Mouse (Mus musculus): ENCODE data around the gene Slc27a5. TPM values are rescaled to one million over a fixed set of nuclear protein-coding genes. Genes with fewer than 3 reads are reported as not detected.

Slc27a5 gene
- total RNA-seq, 2 experiments from 2014 or later, result not detected

DNA sequence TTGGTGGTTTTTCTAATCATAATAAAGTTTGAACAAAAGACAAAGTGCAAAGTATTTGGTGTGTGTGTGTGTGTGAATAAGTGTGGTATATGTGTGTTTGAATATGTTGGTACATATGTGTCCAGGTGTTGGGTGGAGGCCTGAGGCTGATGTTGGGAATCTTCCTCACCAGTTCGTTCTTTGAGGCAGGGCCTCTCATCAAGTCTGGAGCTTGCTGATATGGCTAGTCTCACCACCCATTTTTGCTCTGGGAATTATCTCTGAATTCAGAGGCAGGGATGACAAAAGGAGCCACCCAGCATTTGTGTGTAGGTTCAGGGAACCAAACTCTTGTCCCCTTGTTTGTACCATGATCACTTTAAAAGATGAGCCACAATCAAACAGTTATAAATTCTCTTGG, 12.3 kb downstream of the Slc27a5 start:
- DNase-seq, result no peak

DNA sequence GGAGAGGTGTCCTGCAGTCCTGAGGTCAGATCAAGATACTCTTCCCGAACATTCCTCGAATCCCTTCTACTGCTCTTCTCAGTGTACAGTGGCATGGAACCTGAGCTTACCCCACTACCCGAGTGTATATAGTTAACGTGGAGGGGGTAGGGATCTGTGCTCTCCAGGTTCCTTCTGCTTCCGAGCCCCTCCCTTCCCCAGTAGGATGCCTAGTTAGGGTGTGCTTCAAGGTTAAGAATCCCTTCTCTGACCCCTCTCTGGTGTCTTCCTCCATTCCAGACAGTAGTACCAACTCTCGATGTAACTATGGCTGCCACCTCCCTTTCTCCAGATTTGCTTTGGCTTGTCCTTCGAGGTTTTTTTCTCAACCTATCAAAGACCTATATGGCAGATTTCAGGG, 17.7 kb downstream of the Slc27a5 start:
- DNase-seq, result no peak

DNA sequence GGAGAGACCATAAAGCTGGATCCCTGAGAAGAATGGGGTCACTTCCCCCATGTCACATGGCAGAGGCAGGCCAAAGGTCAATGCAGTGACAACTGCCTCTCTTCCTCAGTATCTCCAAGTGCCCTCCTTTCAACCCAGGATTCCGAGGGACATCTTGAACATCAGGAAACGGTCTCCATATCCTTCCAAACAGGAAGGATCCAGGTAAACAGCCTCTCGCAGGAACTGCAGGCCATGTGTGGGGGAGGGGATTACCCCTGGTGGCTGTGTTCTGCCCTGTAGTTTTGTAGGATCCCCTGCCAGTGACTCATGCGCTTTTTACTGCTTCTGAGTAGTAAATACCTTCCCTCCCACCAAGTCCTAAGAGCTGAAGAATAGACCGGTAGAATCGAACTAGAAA, 18.2 kb downstream of the Slc27a5 start:
- DNase-seq, result no peak

DNA sequence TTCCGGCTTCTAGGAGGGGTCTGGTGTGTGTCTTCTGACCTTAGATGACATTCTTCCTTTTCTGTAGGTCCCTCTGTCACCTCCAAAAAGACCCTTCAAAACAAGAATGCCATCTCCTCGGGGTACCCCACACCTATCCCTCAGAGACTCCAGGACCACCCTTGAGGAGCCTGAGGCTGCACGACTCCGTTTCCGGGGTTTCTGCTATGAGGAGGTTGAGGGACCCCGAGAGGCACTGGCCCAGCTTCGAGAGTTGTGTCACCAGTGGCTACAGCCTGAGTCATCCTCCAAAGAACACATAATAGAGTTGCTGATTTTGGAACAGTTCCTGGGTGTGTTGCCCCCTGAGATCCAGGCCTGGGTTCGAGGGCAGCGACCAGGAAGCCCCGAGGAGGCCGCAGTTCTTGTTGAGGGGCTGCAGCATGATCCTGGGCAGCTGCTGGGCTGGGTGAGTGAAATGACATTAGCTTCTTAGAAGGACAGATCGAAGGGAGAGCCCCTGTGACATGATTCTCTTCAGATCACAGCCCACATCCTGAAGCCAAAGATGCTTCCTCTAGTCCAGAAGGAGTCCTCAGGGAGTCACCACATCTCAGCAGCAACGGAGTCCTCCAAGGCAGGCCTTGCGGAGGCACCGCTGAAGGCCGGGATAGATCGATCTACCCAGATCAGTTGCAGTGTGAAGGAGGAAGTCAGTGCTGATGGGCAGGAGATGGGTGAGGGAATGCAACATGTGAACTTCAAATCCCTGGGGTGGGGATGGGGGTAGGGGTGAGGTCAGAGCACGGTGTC, 18.9 kb downstream of the Slc27a5 start:
- peak in 1 of 2 experiments; percentile 24 for DNase-seq

DNA sequence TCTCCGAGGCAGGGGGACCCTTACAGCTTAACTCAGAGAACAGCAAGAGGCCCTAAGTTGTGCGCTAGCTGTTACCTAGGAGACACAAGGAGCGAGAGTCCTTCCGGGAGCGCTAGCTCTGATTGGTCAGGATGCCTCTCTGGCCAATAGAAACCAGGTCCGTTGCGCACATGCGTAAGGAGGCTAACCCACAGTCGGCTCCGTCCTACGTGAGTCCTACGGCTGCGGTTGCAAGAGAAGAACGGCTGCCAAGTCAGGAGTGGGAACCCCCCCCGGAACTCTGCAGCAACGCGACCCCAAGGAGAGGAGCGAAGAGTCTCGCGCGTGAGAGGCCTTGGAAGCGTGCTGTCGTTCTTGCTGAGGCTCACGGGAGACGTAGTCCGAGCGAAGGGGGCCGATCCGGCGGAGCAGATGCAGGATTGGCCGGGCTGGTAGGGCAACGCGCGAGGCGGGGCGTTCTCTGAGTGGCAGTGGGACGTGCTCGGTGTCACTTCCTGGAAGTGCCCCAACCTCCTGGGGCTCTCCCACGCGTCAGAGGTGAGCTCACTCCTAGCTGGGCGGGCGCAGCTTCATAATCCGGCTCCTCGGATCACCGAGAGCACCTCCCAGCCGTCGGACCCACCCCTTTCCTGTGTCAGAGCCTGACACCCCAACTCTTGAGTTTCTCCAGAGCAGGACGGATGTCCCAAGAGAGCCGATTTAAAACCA, 20.2 kb downstream of the Slc27a5 start, which contains the start of gene Zfp446:
Zfp446 (plus strand) TSS at position 167 of the 708 bp plus-strand sequence.
- DNase-seq, result peak; percentile 98 to 100

DNA sequence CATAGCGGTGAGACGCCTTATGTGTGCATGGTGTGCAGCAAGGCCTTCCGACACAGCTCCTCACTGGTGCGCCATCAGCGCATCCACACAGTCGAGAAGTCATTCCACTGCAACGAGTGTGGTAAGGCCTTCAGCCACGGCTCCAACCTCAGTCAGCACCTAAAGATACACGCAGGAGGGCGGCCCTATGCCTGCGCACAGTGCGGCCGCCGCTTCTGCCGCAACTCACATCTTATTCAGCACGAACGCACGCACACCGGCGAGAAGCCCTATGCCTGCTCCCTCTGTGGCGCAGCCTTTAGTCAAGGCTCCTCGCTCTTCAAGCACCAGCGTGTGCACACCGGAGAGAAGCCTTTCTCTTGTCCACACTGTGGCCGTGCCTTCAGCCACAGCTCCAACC, 27.1 kb downstream of the Slc27a5 start:
- no peak for DNase-seq

DNA sequence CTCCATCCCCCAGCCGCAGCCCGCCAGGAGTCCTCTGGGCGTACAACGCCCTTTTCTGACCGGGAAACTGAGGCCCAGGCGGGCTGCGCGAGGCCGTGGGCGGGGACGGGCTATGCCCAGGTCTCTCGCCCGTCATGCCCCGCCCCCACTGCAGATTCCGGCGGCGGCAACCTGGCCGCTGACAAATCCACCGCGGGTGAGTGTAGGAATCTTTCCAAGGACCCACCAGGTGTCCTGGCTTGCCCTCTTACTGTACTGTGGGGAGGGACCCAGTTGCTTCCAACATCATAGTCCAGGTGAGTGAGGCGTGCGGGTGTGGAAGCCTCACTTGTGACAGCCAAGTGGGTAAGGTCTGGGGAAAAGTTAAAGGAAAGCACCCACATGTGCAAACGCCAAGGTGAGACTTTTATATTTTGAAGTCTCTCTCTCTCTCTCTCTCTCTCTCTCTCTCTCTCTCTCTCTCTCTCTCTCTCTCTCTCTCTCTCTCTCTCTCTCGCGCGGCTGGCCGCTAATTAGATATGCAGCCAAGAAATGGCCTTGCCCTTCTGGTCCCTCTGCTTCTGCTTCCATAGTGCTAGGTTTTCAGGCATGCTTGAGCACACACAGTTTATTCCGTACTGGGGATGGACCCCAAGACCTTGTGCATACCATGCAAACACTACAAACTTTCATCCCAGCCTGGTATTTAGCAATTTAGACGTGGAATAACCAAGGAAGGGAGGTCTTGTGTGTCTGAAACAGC, 31.7 kb downstream of the Slc27a5 start:
- DNase-seq, result peak; percentile 54 to 71

DNA sequence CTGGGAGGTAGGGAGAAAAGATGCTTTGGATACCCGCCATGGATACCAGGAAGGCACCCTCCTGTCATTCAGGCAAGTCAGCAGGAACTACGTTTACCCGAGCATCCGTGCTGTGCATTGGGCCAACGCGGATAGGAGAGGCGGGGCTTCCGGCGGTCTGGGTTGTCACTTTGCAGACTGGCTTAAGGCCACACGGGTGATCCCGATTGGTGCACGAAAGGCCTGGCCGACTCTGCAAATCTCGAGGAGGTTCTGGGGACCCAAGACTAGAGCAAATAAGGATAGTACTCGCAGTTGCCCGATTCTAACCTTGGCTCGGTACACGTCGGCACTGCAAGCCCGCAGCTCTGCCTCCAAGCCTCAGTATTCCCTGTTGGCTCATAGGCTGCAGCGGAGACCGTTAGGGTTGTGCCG, 32.3 kb downstream of the Slc27a5 start, which contains the start of gene Zfp324:
Zfp324 (plus strand) TSS at position 161 of the 414 bp plus-strand sequence.
- DNase-seq, result peak; percentile 93 to 96

DNA sequence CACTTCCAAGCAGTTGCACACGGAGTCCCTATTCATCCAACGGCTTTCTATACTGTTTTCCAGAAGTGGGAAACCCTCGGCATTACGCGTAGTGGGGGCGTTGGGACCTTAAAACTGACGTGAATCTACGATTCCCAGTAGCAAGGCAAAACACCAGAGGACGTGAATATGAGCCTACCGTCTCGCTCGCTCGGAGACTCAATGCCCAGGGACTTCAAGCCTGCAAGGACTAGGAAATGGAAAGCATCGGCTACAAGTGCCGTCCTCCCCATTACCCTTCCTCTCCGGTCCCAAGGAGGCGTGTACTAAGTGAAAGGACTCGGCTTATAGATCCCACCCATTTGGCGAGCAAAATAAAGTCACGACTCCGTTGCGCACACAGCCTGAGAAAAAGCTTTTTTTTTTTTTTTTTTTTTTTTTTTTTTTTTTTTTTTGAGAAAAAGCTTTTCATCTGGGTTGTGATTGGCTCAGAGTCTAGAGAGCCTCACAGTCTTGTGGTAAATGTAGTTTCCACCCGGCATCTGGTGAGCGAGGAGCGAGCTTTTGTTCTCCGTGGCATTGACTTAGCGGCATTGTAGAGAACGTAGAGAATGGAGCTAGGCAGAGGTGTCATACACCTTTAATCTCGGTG, 36.4 kb downstream of the Slc27a5 start:
- DNase-seq, result peak; percentile 65 to 71

DNA sequence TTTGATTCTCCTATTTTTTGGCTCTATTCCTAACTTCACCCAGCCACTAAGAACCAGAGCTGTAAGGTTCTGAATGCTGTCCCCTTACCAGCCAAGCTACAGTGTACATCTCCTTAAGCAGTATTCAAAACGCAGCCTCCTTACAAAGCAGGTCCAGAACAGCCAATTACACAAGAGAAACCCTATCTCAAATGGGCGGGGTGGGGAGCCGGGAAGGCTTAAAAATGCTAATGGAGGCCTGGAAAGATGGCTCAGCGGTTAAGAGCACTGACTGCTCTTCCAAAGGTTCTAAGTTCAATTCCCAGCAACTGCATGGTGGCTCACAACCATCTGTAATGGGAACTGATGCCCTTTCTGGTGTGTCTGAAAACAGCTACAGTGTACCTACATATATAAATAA, 38.3 kb downstream of the Slc27a5 start:
- no peak for DNase-seq

DNA sequence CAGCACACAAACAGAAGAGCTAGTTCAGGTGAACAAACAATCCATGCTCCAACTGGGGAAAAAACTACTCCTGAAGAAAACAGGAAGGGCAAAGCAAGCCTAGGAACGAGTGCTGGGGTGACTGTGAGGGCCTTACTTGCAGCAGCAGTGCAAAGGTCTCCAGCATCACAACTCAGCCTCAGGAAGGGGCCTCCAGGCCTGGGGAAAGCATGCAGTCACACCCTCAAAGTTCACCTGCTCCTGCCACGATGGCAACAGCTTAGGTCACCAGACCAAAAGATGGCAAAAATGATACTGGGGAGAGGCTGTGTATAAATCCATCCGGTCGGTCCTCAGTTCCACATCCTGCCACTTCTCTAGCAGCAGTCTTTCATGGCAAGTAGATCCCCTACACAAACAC, 39.0 kb downstream of the Slc27a5 start:
- DNase-seq, result no peak

DNA sequence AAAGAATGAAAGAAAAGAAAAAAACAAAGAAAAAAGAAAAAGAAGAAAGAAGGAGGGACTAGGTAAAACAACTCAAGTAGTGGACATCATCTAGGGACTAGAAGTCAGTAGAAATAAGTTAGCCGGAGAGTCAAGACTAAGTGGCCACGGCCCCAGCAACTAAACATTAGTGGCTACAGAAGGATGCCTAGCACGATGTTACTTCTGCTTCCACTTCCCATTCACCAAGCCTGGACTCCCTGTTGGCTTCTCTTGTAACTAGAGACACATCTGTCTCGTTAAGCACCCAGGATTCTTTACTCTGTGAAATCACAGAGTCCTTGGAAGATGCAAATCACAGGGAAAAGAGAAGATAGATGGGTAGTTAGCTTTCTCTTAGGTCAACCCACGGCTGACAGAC, 40.5 kb downstream of the Slc27a5 start:
- DNase-seq, result no peak

DNA sequence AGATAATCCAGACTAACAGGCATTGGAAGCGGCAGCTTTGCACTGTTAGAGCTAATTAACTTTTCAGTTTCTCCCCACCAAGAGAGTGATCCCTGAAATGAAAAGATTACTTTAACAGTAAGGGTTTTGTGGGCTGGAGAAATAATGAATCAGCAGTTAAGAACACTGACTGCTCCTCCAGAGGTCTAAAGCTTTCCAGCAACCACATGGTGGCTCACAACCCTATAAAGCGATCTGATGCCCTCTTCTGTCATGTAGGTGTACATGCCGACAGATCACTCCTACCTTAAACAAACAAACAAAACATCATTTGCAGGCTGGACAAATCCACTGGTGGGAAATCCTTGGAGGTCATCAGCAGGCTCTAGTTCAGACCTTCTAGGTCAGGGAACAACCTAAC, 43.1 kb downstream of the Slc27a5 start:
- no peak for DNase-seq

DNA sequence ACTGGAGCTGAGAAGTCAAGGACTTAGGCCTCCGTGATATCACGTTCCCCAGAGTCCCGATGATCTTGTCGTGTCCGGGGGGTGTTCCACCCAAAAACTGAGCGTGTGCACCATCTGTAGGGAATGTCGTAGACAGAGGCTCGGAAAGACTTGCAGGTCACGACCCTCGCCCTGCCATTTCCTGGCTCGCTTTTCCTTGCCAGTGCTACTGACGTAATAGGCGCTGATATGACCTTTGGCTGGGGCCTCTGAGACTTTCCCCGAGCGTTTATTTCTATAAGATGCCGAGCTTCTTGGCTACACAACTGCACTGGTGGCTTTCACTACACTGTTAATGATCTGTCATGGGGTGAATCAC, 48.1 kb downstream of the Slc27a5 start:
- no peak for DNase-seq

DNA sequence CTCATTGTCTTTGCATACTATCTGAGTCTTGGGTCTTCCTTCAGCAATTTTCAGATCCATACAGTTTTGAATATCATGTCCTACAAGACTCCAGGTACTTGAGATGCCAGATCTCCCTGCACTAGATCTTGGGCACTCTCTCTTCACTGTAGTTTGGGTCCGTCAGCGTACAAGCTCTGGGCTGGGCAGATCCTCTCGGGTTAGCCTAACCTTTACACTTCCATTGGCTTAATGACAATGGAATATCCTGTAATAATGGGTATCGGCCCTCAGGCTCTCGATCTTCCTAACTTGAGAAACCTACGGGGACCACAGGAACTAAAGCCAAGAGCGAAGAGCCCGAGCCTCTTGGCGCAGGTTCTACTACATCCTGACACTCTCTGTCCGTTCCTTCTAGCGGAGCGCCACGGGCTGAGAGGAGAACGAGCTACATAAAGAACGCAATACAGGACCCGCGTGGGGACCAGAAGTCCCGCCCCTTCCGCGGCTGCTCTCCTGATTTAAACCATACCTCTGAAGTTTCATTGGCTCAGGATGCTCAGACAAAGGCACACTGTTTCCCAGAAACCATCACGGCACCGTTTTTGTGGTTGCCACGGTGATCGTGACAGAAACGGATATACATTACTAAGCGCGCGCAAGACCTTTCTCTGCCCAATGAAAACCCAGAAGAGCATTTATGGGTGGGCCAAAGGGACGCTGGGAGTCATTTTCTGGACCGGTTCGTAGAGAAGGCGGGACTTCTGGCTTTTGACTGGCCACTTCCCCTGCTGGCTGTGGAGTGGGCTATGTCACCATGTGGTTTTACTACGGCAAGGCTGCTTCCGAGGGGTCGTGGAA, 48.7 kb downstream of the Slc27a5 start:
- DNase-seq, result peak; percentile 94 to 98

DNA sequence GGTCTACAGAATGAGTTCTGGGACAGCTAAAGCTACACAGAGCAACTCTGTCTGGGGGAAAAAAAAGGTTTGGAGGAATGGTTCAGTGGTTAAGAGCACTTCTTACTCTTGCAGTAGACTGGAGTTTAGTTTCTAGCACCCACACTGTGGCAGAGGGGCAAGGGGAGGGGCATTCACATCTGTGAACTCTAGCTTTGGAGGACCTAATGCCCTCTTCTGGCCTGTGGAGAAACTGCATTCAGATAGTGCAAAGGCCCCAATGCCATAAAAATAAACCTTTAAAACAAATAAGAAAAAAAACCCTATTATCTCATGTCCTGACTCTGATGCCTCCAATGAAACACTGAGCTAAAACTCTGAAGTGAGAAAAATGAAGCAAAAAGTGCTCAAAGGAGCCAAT, 54.5 kb downstream of the Slc27a5 start:
- DNase-seq, result peak in 1 of 2 experiments; percentile 8

DNA sequence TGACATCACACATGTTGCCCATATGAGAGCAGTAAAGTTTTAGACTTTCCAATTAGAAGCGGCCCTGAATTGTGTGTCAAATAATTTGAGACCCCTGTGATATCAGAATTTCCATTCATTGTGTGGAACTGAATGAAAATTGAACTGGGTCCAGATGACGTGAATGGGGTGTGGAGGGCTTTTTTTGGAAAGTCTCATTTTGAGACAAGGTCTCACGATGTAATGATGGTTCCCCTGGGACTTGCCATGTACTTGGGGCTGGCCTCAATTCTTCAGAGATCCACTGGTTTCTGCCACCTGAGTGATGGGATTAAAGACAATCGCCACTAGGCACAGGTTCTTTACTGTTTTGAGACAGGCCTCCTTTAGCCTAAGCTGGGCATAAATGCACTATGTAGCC, 57.4 kb downstream of the Slc27a5 start:
- DNase-seq, result no peak

All from heart, adult 18-20 months (tissue).